Mouse (Mus musculus) left cerebral cortex, adult 18-20 months (tissue): ENCODE measurements around the gene Fgf15. TPM values are rescaled to one million over a fixed set of nuclear protein-coding genes. Genes with fewer than 3 reads are reported as not detected.

Source experiments
- total RNA-seq, 2 experiments: library from RNA; stranded (reverse); gene quantifications; 2 replicates each; pipeline ENCODE4 v1.2.3; 2021

Gene Fgf15
- total RNA-seq, 2 experiments from 2014 or later = not detected

Other genes starting within 250 kb of the Fgf15 start
- 1 to 10 TPM; 2.5 to 4.1 TPM for gene Ano1, start 144.6 kb upstream of the Fgf15 start, total RNA-seq
- gene Fgf3, start 58.4 kb upstream of the Fgf15 start, total RNA-seq = 1 to 10 TPM in 1 of 2 experiments, under 1 TPM in 1; 0.61 to 1.1 TPM
- gene Fgf4, start 49.2 kb upstream of the Fgf15 start, total RNA-seq = not detected
- gene LTO1, start 18.6 kb downstream of the Fgf15 start, total RNA-seq = 10 to 100 TPM; 27.0 to 27.2 TPM
- gene Ccnd1, start 43.4 kb downstream of the Fgf15 start, total RNA-seq = 10 to 100 TPM; 42.9 to 57.5 TPM